Mouse (Mus musculus): ENCODE measurements around the gene Lcn12. TPM values are rescaled to one million over a fixed set of nuclear protein-coding genes. Genes with fewer than 3 reads are reported as not detected.

Lcn12 gene
- polyA plus RNA-seq, 1 experiment from 2014 or later = not detected

- H3K9ac ChIP-seq (ENCODE audit: low read depth, low read length) = 0 out of 2 replicates have a peak overlapping the region, but pooled peaks have one; percentile 25
- no peak for ATAC-seq
- no peaks in the 10 kb centered on the region for H3K36me3 ChIP-seq (ENCODE audit: control insufficient read depth, insufficient read depth, low read length)
These were observed 27.7 kb downstream of the Lcn12 start for GRCm38 (mm10) chr2:25465816-25466635.

DNA sequence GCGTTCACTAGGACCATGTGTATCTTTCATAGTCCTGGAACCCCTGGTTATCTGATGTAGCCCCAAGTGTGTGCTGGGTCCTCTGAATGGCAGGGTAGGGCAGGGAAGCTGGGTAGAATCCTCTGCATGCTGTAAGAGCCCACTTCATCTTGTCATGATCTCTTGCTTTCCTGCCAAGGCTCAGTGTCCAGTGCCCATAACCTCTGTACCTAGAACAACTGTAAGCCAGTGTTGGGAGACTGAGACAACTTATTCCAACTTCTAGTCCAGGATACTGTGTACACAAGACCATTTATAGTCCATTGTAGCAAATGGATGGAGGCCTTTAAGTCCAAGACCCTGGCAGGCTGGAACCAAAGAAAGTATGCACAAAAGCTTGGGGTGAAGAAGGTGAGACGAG is 28.5 kb downstream of the Lcn12 start:
- H3K9ac ChIP-seq (ENCODE audit: low read depth, low read length) = no peak overlapping the region
- H3K4me3 ChIP-seq (ENCODE audit: low read length) = no peak overlapping the region
- no peak overlapping the region for H3K4me2 ChIP-seq (ENCODE audit: low read depth, low read length)
- WGBS = 74% methylated on average over 2 of the region's 2 CpGs
- H3K36me3 ChIP-seq (ENCODE audit: control insufficient read depth, insufficient read depth, low read length) = no peaks in the 10 kb centered on the region
- ATAC-seq = no peak
- H3K27ac ChIP-seq (ENCODE audit: low read length) = no peak overlapping the region
- H3K27me3 ChIP-seq (replicated peaks; ENCODE audit: control insufficient read depth, insufficient read depth, low read length) = no peaks in the 10 kb centered on the region
- H3K9me3 ChIP-seq (ENCODE audit: control insufficient read depth, low read length) = no peaks in the 10 kb centered on the region
- peaks cover 15% of the 10 kb centered on the region for H3K4me1 ChIP-seq (ENCODE audit: control insufficient read depth, insufficient read depth, low read length)

More at GRCm38 (mm10) chr2:25465816-25466635, 27.7 kb downstream of the Lcn12 start:
- Histone ChIP-seq H3K4me2 (ENCODE audit: low read depth, low read length) (no peak overlapping the region), H3K4me1 (ENCODE audit: control insufficient read depth, insufficient read depth, low read length) (peaks cover 15% of the 10 kb centered on the region), H3K27ac (ENCODE audit: low read length) (0 out of 2 replicates have a peak overlapping the region, but pooled peaks have one; percentile 16), H3K4me3 (ENCODE audit: low read length) (no peak overlapping the region), H3K9me3 (ENCODE audit: control insufficient read depth, low read length) (no peaks in the 10 kb centered on the region), H3K27me3 (replicated peaks; ENCODE audit: control insufficient read depth, insufficient read depth, low read length) (no peaks in the 10 kb centered on the region)
- 58% methylated on average over 10 of the region's 10 CpGs for WGBS

- no peak for ATAC-seq
- H3K9ac ChIP-seq (ENCODE audit: low read depth, low read length) = no peak overlapping the region
- H3K4me2 ChIP-seq (ENCODE audit: low read depth, low read length) = no peak overlapping the region
- H3K9me3 ChIP-seq (ENCODE audit: control insufficient read depth, low read length) = no peaks in the 10 kb centered on the region
- H3K4me3 ChIP-seq (ENCODE audit: low read length) = no peak overlapping the region
- 85% methylated on average over 3 of the region's 3 CpGs for WGBS
- H3K36me3 ChIP-seq (ENCODE audit: control insufficient read depth, insufficient read depth, low read length) = no peaks in the 10 kb centered on the region
- no peaks in the 10 kb centered on the region for H3K27me3 ChIP-seq (replicated peaks; ENCODE audit: control insufficient read depth, insufficient read depth, low read length)
- peaks cover 26% of the 10 kb centered on the region for H3K4me1 ChIP-seq (ENCODE audit: control insufficient read depth, insufficient read depth, low read length)
- no peak overlapping the region for H3K27ac ChIP-seq (ENCODE audit: low read length)
These were observed 30.1 kb downstream of the Lcn12 start for GRCm38 (mm10) chr2:25463630-25464029.

DNA sequence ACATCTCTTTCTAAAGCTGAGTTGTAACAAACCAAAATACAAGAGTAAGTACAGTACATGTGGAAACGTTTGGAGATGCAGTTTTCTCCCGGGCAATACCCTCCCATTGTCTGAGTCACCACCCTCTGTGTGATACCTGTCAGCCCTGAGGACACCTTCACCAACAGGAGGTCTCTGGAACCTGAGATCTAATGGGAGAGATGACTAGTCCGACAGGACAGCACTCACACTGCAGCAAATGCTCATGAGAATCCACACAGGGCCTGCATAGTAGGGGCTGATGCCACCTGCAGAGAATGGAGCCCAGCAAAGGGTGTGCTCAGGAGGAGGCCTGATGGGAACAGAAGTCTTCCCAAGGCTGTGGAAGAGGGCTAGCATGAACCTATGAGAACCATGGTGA is 32.3 kb downstream of the Lcn12 start:
- H3K27ac ChIP-seq (ENCODE audit: low read length) = peak overlapping the region; percentile 52
- WGBS = 21% methylated on average over 3 of the region's 3 CpGs
- H3K9me3 ChIP-seq (ENCODE audit: control insufficient read depth, low read length) = no peaks in the 10 kb centered on the region
- peak overlapping the region; percentile 87 for H3K4me2 ChIP-seq (ENCODE audit: low read depth, low read length)
- H3K4me1 ChIP-seq (ENCODE audit: control insufficient read depth, insufficient read depth, low read length) = peaks cover 34% of the 10 kb centered on the region
- peak overlapping the region; percentile 57; the same call in 1 of the 2 replicates for H3K9ac ChIP-seq (ENCODE audit: low read depth, low read length)
- H3K27me3 ChIP-seq (replicated peaks; ENCODE audit: control insufficient read depth, insufficient read depth, low read length) = no peaks in the 10 kb centered on the region
- H3K36me3 ChIP-seq (ENCODE audit: control insufficient read depth, insufficient read depth, low read length) = no peaks in the 10 kb centered on the region
- ATAC-seq = 0 out of 2 replicates have a peak, but pooled peaks have one; percentile 1
- peak overlapping the region; percentile 72 for H3K4me3 ChIP-seq (ENCODE audit: low read length)

- peak; percentile 90 for ATAC-seq
- under 1% methylated on average over 48 of the region's 48 CpGs for WGBS
- no peaks in the 10 kb centered on the region for H3K27me3 ChIP-seq (replicated peaks; ENCODE audit: control insufficient read depth, insufficient read depth, low read length)
- no peaks in the 10 kb centered on the region for H3K9me3 ChIP-seq (ENCODE audit: control insufficient read depth, low read length)
- H3K9ac ChIP-seq (ENCODE audit: low read depth, low read length) = peak within 1 kb of the TSS; percentile 81
- peaks cover 40% of the 10 kb centered on the region for H3K4me1 ChIP-seq (ENCODE audit: control insufficient read depth, insufficient read depth, low read length)
- no peaks in the 10 kb centered on the region for H3K36me3 ChIP-seq (ENCODE audit: control insufficient read depth, insufficient read depth, low read length)
- H3K27ac ChIP-seq (ENCODE audit: low read length) = peak within 1 kb of the TSS; percentile 93
- peak within 1 kb of the TSS; percentile 87 for H3K4me2 ChIP-seq (ENCODE audit: low read depth, low read length)
- H3K4me3 ChIP-seq (ENCODE audit: low read length) = peak within 1 kb of the TSS; percentile 72
These were observed 33.0 kb downstream of the Lcn12 start, which contains the start of gene Paxx for GRCm38 (mm10) chr2:25460551-25461309. Gene Paxx, minus strand, starts transcription at chr2:25461094.

DNA sequence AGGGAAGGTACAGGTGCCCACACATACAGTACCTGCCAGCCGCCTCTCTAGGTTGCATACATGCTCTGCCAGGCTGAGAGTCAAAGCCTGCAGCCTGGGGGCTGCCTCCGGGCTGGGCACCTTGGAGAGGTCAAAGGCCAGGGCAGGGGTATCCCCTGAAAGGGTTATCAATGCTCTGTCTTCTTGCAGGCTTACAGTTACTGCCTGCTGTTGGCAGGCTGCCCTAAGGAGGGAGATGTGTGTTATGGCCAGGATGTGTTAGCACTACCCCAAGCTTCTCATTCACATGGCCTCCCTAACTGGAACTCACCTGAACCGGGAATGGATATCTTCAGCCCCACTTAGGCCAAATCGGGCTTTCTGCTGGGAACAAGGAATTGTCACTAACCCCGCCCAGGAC is 33.6 kb downstream of the Lcn12 start:
- WGBS = 23% methylated on average over 5 of the region's 5 CpGs
- no peak for ATAC-seq
- no peaks in the 10 kb centered on the region for H3K9me3 ChIP-seq (ENCODE audit: control insufficient read depth, low read length)

DNA sequence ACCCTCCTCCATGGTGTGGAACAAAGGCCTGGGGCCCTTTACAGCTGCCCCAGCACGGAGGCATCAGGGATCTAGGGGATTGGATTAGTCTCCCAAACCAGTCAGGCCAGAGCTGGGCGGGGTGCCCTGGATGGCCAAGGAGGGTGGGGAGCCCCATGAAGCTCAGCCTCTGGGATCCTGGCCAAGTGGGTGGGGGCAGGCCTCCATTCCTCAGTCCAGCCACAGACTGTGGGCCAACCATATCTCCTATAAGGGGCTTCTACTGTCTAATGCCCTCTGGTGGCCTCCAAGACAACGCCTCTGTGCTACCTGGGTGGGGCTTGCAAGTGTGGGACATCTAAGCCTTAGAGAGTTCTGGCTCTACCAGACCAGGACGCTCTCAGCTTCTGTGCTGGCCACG is 34.8 kb downstream of the Lcn12 start:
- H3K9me3 ChIP-seq (ENCODE audit: control insufficient read depth, low read length) = no peaks in the 10 kb centered on the region

More for the DNA sequence above, 33.6 kb downstream of the Lcn12 start:
- Histone ChIP-seq H3K9ac (ENCODE audit: low read depth, low read length) (peak overlapping the region; percentile 81), H3K4me1 (ENCODE audit: control insufficient read depth, insufficient read depth, low read length) (peaks cover 38% of the 10 kb centered on the region), H3K27ac (ENCODE audit: low read length) (peak overlapping the region; percentile 93), H3K4me3 (ENCODE audit: low read length) (peak overlapping the region; percentile 72), H3K4me2 (ENCODE audit: low read depth, low read length) (peak overlapping the region; percentile 87), H3K36me3 (ENCODE audit: control insufficient read depth, insufficient read depth, low read length) (no peaks in the 10 kb centered on the region), H3K27me3 (replicated peaks; ENCODE audit: control insufficient read depth, insufficient read depth, low read length) (no peaks in the 10 kb centered on the region)

DNA sequence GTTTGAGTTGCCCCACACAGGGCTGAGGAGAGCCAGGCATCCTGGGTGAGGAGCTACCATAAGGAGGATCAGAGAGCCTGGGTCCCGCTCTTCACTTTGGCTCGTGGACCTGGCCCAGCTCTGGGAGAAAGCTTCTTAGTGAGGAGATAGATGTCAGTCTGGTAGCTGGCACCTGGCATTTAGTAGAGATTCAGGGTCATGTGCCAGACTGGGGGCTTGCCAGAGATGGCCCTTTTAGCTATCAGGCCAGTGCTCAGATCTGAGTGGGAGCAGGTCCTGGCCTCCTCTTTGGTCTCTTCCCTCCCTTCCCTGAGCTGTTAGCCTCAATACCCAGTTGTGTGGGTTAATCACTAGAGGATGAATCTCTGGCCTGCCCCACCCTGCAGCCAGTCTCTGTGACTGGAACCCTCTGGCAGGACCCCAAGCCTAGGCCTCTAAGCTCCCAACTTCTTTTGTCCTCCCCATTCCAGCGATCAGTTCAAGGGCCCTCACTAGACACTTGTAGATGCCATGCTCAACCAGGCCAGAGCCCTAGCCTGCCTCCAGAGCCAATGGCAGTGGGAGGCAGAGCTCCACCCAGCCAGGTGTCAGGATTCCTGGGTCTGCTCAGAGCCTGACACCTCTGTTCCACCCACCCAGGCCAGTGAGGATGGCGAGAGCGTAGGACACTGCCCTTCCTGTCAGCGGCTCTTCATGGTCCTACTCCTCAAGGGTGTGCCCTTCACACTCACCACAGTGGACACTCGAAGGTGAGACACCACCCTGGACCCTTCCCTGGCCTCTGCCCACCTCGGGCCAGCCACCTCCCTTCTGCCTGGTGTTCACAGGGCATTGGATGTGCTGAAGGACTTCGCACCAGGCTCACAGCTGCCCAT is 36.5 kb downstream of the Lcn12 start:
- no peak for ATAC-seq
- no peak overlapping the region for H3K4me2 ChIP-seq (ENCODE audit: low read depth, low read length)
- no peak overlapping the region for H3K27ac ChIP-seq (ENCODE audit: low read length)
- H3K4me1 ChIP-seq (ENCODE audit: control insufficient read depth, insufficient read depth, low read length) = peaks cover 38% of the 10 kb centered on the region
- H3K27me3 ChIP-seq (replicated peaks; ENCODE audit: control insufficient read depth, insufficient read depth, low read length) = no peaks in the 10 kb centered on the region
- H3K36me3 ChIP-seq (ENCODE audit: control insufficient read depth, insufficient read depth, low read length) = no peaks in the 10 kb centered on the region
- peak overlapping the region; percentile 21 for H3K9ac ChIP-seq (ENCODE audit: low read depth, low read length)
- H3K9me3 ChIP-seq (ENCODE audit: control insufficient read depth, low read length) = no peaks in the 10 kb centered on the region
- H3K4me3 ChIP-seq (ENCODE audit: low read length) = no peak overlapping the region
- WGBS = 85% methylated on average over 9 of the region's 9 CpGs

More for the DNA sequence above, 34.8 kb downstream of the Lcn12 start:
- Histone ChIP-seq H3K4me3 (ENCODE audit: low read length) (no peak overlapping the region), H3K9ac (ENCODE audit: low read depth, low read length) (no peak overlapping the region; the same call in 1 of the 2 replicates), H3K27ac (ENCODE audit: low read length) (no peak overlapping the region), H3K27me3 (replicated peaks; ENCODE audit: control insufficient read depth, insufficient read depth, low read length) (no peaks in the 10 kb centered on the region), H3K36me3 (ENCODE audit: control insufficient read depth, insufficient read depth, low read length) (no peaks in the 10 kb centered on the region), H3K4me1 (ENCODE audit: control insufficient read depth, insufficient read depth, low read length) (peaks cover 38% of the 10 kb centered on the region), H3K4me2 (ENCODE audit: low read depth, low read length) (no peak overlapping the region)
- peak; percentile 10; the same call in 1 of the 2 replicates for ATAC-seq
- 66% methylated on average over 5 of the region's 5 CpGs for WGBS
